Mouse (Mus musculus) retina, postnatal 7 days (tissue): Measurements from ENCODE around the gene Ceacam15.
A peak's percentile ranks its signal among the peaks of the same experiment; 100 is the strongest.

Experiments used
- DNase-seq: peaks from one replicate; pipeline ENCODE4 v3.0.0-alpha.2; 2012; ENCODE audit warnings: low read depth, low spot score

Ceacam15 gene

DNA sequence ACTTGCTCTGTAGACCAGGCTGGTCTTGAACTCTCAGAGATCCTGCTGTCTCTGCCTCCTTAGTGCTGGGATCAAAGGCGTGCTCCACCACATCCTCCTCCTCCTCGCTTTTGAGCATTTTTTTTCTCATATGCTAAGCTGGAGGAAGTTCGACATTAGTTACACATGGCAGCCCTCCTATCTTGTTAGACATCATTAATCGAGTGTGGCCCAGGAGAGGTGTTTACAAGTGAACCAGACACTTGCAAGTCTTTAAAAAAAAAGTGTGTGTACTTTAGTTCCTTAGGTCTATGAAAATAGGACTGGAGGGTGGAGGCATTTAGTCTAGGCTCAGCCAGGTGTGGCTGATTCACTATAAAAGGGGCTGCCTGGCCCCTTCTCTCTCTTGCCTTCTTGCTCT lies 44.5 kb downstream of the Ceacam15 start:
- DNase-seq, result no peak

DNA sequence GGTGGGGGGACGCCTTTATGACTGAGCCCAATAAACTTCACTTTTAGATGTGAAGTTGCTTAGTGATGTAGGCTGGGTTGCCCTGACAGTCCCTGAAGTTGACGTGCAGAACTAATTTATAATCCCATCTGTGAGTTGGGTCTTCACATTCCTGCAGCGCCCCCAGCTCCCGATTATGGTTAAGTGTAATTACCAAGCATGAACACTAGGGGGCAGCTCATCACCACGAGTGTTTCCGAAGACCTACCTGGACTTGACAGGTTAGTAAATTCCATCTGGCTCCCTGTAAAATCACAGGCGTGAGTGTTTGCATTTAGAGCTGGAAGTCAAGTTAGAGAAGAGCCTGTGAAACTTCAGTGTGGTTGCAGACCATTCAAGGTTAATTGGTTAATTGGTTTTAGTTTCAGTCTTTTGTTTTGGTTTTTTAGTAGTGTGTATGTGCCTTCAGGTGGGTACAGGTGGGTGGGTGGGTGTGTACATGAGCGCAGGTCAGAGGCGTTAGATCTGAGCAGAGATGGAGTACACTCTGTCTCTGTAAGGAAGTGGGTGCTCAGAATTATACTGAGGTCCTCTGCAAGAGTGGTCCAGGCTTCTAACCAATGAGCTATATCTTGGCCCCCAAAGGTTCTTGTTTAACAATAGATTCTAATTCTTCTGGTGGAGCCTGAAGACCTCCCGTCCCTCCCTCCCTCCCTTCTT lies 45.8 kb downstream of the Ceacam15 start:
- no peak for DNase-seq

DNA sequence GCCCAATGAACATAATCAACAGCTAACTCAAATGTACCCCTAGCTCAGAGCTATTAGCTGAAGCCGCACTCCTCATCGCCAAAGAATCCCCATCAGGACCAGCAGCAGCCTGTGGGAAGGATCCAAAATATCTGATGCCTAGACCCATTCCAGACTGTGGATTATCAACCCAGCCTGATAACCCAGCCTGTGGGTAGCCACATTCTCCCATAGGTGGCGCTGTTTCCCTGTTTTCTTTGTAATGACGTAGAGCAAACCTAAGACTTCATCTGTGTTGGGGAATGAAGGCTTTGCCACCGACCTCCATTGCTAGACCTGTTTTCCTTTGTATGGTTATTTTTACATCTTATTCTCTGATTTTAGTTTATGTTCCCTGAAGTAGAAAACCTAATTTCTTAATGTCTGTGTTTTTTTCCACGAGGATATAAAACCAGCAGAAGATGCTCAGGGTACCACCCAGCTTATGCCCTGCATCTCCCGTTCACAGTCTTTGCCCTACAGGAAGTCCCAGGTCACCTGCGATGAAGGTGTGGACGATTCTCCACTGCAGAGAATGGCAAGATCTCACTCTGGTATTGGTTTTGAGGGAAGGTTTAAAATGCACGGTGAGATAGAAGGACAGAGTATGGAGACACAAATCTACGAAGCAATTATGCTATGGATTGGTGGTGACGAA lies 47.3 kb downstream of the Ceacam15 start:
- DNase-seq, result peak; percentile 81

- DNase-seq, result no peak
Measured at GRCm38 (mm10) chr7:16623687-16624086, 51.8 kb downstream of the Ceacam15 start.

GRCm38 (mm10) chr7:16623131-16623530 lies 52.4 kb downstream of the Ceacam15 start:
- DNase-seq, result no peak
